Mouse (Mus musculus) midbrain, embryonic 13.5 days (tissue): ENCODE measurements around the gene Dyrk3. TPM values are rescaled to one million over a fixed set of nuclear protein-coding genes. Genes with fewer than 3 reads are reported as not detected.
"Not testable (repeated sequence)": the region's sequence is repeated elsewhere in the genome, so short reads cannot be mapped to it uniquely, and the experiment has no call there.

Experiments used
- ATAC-seq: fragments of 200-750 bp; cut with Nextera tagmentation; 2 replicates; pipeline ENCODE4 v1.8.0; 2017; ENCODE audit warnings: mild to moderate bottlenecking, moderate TSS enrichment, moderate library complexity
- H3K27ac ChIP-seq: fragments of 300-500 bp; sonication (generic); 2 replicates; pipeline ENCODE4 v1.5.1; 2015; ENCODE audit warnings: inconsistent platforms, mild to moderate bottlenecking, moderate library complexity
- H3K27me3 ChIP-seq: fragments of 300-500 bp; sonication (generic); 2 replicates; pipeline ENCODE4 v1.6.1; 2015; ENCODE audit warnings: mild to moderate bottlenecking, inconsistent platforms
- H3K36me3 ChIP-seq: fragments of 300-500 bp; sonication (generic); 2 replicates; pipeline ENCODE4 v1.6.1; 2015; ENCODE audit warnings: mild to moderate bottlenecking, inconsistent platforms
- H3K4me1 ChIP-seq: fragments of 300-500 bp; sonication (generic); replicated peaks from 2 replicates; pipeline ENCODE4 v1.6.1; 2015; ENCODE audit warnings: inconsistent platforms
- H3K4me2 ChIP-seq: fragments of 300-500 bp; sonication (generic); replicated peaks from 2 replicates; pipeline ENCODE4 v1.6.1; 2015; ENCODE audit warnings: moderate library complexity, mild to moderate bottlenecking, inconsistent platforms
- H3K4me3 ChIP-seq: fragments of 300-500 bp; sonication (generic); replicated peaks from 2 replicates; pipeline ENCODE4 v1.5.1; 2015; ENCODE audit warnings: mild to moderate bottlenecking, inconsistent platforms
- H3K9ac ChIP-seq: fragments of 300-500 bp; sonication (generic); replicated peaks from 2 replicates; pipeline ENCODE4 v1.6.1; 2015; ENCODE audit warnings: mild to moderate bottlenecking, inconsistent platforms
- H3K9me3 ChIP-seq: fragments of 300-500 bp; sonication (generic); 2 replicates; pipeline ENCODE4 v1.6.1; 2016; ENCODE audit warnings: mild to moderate bottlenecking, inconsistent platforms
- WGBS: fragments of 180-500 bp; shearing (Covaris S2); methylation state at CpG from one replicate; pipeline ENCODE4 v1.1.7; 2015; 5-methylcytosine and 5-hydroxymethylcytosine counted together
- polyA plus RNA-seq: library from polyadenylated mRNA; unstranded; fragments of >200 nt; fragmentation: Nextera tagmentation; extraction: Ambion mirVana; gene quantifications from 2 replicates; pipeline ENCODE4 v1.2.1, GENCODE M21; 2015

Gene Dyrk3
- polyA plus RNA-seq, 1 experiment from 2014 or later = 19.2 TPM

DNA sequence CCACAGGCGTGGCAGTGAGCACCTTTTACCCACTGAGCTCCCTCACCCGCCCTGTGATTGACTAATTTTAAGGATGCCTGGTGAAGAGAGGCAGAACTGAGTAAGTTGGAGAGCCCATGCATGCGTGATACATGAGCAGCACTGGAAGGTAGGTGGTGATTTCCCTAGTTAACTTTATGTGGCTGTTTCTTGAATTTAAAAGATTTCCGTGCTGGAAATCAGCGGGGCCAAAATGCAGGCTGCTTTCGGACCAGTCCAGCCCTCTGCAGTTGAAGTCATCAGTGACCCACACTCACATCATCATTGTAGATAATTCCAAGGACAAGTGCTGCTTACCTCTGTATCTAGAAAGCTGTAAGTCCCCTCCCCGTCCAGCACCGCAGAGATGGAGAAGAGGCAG lies 37.7 kb upstream of the Dyrk3 start:
- WGBS = 92% methylated on average over 8 of the region's 8 CpGs
- Histone ChIP-seq H3K4me2 (no peak overlapping the region), H3K9me3 (no peaks in the 10 kb centered on the region), H3K27ac (no peak overlapping the region), H3K4me1 (no peaks in the 10 kb centered on the region), H3K36me3 (peaks cover 91% of the 10 kb centered on the region), H3K27me3 (no peaks in the 10 kb centered on the region), H3K9ac (no peak overlapping the region), H3K4me3 (no peak overlapping the region)
- no peak for ATAC-seq

DNA sequence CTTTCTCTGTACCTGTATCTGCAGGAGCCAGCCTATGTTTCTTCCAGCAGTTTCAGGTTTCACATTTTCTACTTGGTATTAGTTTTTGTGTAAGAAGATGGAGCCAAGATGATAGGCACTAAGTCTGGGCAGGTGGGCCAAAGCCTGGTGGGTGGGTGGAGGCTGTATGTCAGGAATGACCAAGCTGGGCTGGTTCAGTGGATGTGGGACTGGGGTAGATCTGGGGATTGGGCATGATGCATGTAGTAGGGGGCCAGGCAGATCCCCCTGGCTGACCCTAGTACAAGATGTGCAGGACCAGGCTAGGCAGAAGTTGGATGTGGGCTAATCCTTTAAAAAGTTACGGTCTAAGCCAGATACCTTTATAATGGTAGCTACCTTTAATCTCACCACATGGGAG lies 37.0 kb upstream of the Dyrk3 start:
- WGBS = 88% methylated on average over 1 of the region's 1 CpGs

DNA sequence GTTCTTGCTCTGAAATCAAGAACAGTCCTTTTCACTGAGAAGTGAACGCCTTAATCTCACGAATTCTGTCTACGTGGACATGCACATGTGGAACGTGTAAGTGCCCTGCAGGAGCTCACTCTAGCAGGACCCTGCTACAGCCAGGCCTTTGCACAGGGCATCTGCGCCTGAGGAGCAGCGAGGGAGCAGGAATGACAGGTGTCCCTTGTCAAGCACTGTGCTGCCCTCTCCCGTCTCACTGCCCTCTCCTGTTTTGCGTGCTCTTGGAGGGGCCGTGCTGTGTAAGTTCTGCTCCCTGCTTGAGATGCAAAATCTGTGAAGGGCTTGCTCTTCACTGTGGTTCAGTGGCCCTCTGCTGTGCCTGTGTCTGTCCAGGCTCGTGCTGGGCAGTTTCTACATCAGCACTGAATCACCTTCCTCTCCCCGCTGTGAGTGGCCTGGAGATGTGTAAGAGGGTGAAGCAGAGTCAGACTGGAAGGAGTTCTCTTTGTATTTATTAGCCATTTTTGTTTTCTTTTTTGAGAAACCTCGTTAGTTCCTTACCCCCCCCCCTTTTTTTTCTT lies 36.2 kb upstream of the Dyrk3 start:
- no peaks in the 10 kb centered on the region for H3K4me1 ChIP-seq
- WGBS = 88% methylated on average over 12 of the region's 12 CpGs
- no peak for ATAC-seq
- H3K27ac ChIP-seq = no peak overlapping the region
- H3K9ac ChIP-seq = 0 out of 2 replicates have a peak overlapping the region, but pooled peaks have one; percentile 23
- H3K27me3 ChIP-seq = no peaks in the 10 kb centered on the region
- H3K4me3 ChIP-seq = no peak overlapping the region
- no peaks in the 10 kb centered on the region for H3K9me3 ChIP-seq
- peaks cover 94% of the 10 kb centered on the region for H3K36me3 ChIP-seq
- no peak overlapping the region for H3K4me2 ChIP-seq

More for the DNA sequence above, 37.0 kb upstream of the Dyrk3 start:
- Histone ChIP-seq H3K4me2 (no peak overlapping the region), H3K36me3 (peaks cover 94% of the 10 kb centered on the region), H3K9me3 (no peaks in the 10 kb centered on the region), H3K27me3 (no peaks in the 10 kb centered on the region), H3K27ac (no peak overlapping the region), H3K4me3 (no peak overlapping the region), H3K4me1 (no peaks in the 10 kb centered on the region), H3K9ac (no peak overlapping the region)
- no peak for ATAC-seq

DNA sequence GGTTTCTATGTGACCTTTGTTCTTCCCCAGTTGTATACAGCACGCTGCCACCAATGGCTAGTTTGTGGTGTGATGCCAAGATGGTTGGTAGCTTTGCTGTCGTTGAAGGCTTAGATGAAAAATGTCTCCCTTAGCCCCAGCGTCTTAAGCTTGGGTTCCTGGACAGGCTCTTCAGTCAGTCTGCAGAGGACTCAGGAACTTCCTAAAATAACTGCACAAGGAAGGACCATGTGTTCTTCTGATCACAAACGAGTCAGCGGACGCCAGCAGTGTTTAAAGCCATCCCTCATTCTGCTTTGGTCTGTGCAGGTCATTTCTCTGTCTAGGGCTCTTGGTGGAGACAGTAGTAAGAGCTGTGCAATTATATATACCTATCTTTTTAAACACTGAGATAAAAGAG lies 35.7 kb upstream of the Dyrk3 start:
- Histone ChIP-seq H3K9me3 (no peaks in the 10 kb centered on the region), H3K27ac (no peak overlapping the region), H3K4me2 (no peak overlapping the region), H3K27me3 (no peaks in the 10 kb centered on the region), H3K9ac (no peak overlapping the region), H3K36me3 (peaks cover 98% of the 10 kb centered on the region), H3K4me3 (no peak overlapping the region), H3K4me1 (no peaks in the 10 kb centered on the region)
- WGBS = 90% methylated on average over 6 of the region's 6 CpGs
- ATAC-seq = no peak

DNA sequence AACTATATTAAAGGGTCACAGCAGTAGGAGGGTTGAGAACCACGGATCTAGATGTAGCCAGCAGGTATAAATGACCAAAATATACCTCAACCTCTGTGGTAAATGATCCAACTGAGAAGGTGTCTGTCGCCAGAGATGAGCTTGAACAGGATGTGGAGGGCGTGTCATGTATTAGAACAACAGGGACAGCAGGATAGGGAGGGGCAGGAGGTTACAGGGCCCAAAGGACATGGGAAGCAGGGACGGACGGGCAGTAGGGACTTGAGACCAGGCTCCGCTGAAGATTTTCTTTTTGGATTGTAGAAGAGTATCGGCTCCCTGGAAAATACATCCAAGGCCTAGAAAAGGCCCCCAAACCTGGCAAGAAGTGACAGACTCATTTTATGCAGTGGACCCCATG lies 34.9 kb upstream of the Dyrk3 start:
- no peak overlapping the region for H3K4me3 ChIP-seq
- H3K27me3 ChIP-seq = no peaks in the 10 kb centered on the region
- 90% methylated on average over 7 of the region's 7 CpGs for WGBS
- no peaks in the 10 kb centered on the region for H3K4me1 ChIP-seq
- H3K27ac ChIP-seq = no peak overlapping the region
- ATAC-seq = no peak
- no peak overlapping the region for H3K9ac ChIP-seq
- H3K4me2 ChIP-seq = no peak overlapping the region
- H3K36me3 ChIP-seq = peaks cover 98% of the 10 kb centered on the region
- H3K9me3 ChIP-seq = no peaks in the 10 kb centered on the region

DNA sequence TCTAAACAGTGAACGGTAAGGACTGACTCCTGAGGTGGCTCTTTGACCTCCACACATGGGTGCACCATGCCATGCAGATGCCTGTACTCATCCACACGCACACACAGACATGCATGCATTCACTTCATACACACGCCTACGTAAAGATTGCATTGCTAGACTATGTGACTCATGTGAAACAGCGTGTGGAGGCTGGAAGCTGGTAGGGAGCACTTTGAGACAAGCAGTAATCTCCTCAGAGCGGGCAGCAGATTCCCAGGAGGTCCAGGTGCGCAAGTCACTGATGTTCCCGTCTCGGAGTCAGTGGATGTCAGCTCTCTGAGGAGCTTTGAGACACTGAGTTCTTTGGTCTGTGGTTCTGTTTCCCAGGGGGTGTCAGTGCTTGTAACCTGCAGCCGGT lies 29.5 kb upstream of the Dyrk3 start:
- no peak for ATAC-seq
- H3K9ac ChIP-seq = no peak overlapping the region

DNA sequence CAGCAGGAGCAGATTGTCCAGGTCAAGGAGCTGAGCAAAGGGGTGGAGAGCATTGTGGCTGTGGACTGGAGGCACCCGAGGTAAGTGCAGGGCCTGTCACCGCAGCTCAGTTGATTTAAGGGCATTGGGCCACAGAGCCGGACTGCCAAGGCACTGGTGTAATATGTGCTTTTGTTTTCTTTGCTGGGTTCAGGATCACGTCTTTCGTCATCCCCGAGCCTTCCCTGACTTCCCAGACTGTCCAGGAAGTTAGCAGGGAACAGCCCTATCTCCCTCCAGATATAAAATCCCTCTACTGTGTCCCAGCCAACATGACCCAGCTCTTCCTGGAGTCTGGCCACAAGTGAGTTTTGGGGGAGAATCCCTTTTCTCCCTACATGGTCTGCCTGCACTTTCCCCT lies 26.3 kb upstream of the Dyrk3 start:
- Histone ChIP-seq H3K4me2 (no peak overlapping the region), H3K9me3 (no peaks in the 10 kb centered on the region), H3K27me3 (no peaks in the 10 kb centered on the region), H3K27ac (no peak overlapping the region), H3K4me1 (no peaks in the 10 kb centered on the region), H3K4me3 (no peak overlapping the region), H3K36me3 (peaks cover 96% of the 10 kb centered on the region), H3K9ac (no peak overlapping the region)
- 88% methylated on average over 6 of the region's 6 CpGs for WGBS
- no peak for ATAC-seq

More for the DNA sequence above, 29.5 kb upstream of the Dyrk3 start:
- Histone ChIP-seq H3K4me1 (no peaks in the 10 kb centered on the region), H3K4me3 (no peak overlapping the region), H3K27ac (no peak overlapping the region), H3K36me3 (peaks cover 98% of the 10 kb centered on the region), H3K9me3 (no peaks in the 10 kb centered on the region), H3K4me2 (no peak overlapping the region), H3K27me3 (no peaks in the 10 kb centered on the region)
- 93% methylated on average over 10 of the region's 10 CpGs for WGBS

DNA sequence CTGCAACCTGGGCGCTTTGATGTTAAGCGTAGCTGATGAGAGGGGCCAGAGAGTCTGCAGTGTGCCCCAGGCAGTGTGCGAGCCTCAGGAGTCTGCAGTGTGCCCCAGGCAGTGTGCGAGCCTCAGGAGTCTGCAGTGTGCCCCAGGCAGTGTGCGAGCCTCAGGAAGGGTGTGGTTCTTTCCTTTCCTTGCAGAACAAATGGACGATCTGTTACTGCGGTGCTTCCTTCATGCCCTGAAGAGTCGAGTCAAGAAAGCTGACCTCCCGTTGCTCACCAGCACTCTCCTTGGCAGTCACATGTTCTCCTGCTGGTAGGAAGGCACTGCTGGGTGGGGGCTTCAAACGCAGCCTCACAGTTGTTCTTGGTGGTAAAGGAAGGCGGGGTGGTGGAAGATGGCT lies 23.0 kb upstream of the Dyrk3 start:
- no peak overlapping the region for H3K9ac ChIP-seq
- H3K36me3 ChIP-seq = peaks cover 77% of the 10 kb centered on the region
- no peak overlapping the region for H3K4me3 ChIP-seq
- no peaks in the 10 kb centered on the region for H3K9me3 ChIP-seq
- no peaks in the 10 kb centered on the region for H3K4me1 ChIP-seq
- ATAC-seq = no peak
- no peak overlapping the region for H3K4me2 ChIP-seq
- no peaks in the 10 kb centered on the region for H3K27me3 ChIP-seq
- WGBS = 93% methylated on average over 11 of the region's 11 CpGs
- no peak overlapping the region for H3K27ac ChIP-seq

DNA sequence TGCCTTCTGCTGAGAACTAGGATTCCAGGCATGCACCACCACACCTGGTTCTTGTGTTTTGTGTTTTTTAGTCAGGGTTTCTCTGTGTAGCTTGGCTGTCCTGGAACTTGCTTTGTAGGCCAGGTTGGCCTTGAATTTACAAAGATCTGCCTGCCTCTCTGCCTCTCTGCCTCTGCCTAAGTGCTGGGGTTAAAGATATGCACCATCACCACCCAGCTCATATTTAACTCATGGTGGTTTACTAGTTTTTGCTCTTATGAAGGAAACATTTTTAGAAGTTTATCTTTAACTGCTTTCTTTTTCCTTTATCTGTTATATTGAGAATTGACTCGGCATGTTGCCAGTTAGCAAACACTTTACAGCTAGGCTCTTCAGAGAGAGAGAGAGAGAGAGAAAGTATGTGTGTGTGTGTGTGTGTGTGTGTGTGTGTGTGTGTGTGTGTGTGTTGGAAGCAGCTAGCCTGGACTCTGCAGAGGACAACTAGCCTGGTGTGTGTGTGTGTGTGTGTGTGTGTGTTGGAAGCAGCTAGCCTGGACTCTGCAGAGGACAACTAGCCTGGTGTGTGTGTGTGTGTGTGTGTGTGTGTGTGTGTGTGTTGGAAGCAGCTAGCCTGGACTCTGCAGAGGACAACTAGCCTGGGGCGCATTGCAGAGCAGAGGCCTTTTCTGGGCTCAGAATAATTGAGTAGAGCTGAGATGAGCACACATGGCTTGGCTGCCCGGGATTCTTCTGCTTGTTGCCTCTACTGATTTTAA lies 21.6 kb upstream of the Dyrk3 start:
- WGBS = 86% methylated on average over 3 of the region's 3 CpGs
- H3K9ac ChIP-seq = not testable (repeated sequence)

DNA sequence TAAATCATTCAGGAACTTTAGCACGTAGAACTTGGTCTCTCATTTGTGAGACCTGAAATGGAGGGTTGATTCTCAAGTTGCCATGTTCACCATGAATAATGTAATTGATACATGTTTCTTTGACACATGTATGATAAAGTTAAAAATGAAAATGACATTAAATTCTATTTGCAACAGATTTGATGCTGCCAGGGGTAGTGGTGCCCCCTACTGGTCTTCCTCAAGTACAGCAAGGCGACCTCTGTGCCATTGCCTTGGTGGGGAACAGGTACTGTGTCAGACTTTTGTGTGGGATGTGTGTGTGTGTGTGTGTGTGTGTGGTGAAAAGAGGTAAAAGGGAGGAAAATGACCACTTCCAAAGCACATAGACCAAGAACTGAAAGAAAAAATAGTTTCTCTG lies 17.3 kb upstream of the Dyrk3 start:
- Histone ChIP-seq H3K4me3 (no peak overlapping the region), H3K36me3 (peaks cover 23% of the 10 kb centered on the region), H3K9ac (no peak overlapping the region), H3K27me3 (0 out of 2 replicates have a peak, but pooled peaks cover 5% of the 10 kb centered on the region), H3K4me2 (no peak overlapping the region), H3K9me3 (no peaks in the 10 kb centered on the region), H3K27ac (no peak overlapping the region), H3K4me1 (peaks cover 14% of the 10 kb centered on the region)
- WGBS = 47% methylated on average over 2 of the region's 2 CpGs
- no peak for ATAC-seq

More for the DNA sequence above, 21.6 kb upstream of the Dyrk3 start:
- H3K4me2 ChIP-seq, H3K4me1 ChIP-seq, H3K9me3 ChIP-seq, H3K27ac ChIP-seq, H3K4me3 ChIP-seq, H3K27me3 ChIP-seq: not testable (repeated sequence)
- peaks cover 64% of the 10 kb centered on the region for H3K36me3 ChIP-seq
- 0 out of 2 replicates have a peak, but pooled peaks have one; percentile 43 for ATAC-seq

DNA sequence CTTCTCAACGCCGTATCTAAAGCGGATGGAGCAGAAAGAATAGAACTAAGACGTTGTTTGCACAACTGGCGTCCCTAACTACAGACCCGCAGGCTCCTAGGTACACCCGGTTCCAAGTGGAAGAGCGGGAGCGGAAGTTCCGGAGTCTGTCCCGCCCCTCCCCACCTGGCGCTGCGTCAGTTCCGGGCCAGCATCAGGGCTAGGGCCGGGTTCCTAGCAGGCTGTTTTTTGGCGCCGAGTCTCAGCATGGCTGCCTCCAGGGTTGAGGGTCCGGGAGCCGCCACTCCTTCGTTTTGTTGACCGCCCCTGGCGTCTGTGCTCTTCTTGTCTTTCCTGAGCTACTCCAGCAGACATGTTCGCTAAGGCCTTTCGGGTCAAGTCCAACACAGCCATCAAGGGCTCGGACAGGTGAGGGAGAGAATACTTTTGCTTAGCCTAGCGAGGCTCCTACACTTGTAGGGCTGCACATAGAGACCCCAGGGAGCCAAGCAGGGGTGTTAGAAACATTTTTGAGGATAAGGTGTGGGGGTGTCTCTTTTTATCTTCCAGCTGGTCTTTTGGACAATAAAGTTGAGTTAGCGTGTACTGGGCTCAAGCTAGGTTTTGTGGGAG lies 15.0 kb upstream of the Dyrk3 start, which contains the start of gene Eif2d:
Gene Eif2d, plus strand, starts transcription at position 164 of the 612 bp plus-strand sequence.
- H3K4me3 ChIP-seq = peak within 1 kb of the TSS; percentile 64
- no peaks in the 10 kb centered on the region for H3K9me3 ChIP-seq
- peak; percentile 99 for ATAC-seq
- H3K9ac ChIP-seq = peak within 1 kb of the TSS; percentile 73
- H3K36me3 ChIP-seq = peaks cover 4% of the 10 kb centered on the region
- 0% methylated on average over 27 of the region's 27 CpGs for WGBS
- no peak within 1 kb of the TSS for H3K27ac ChIP-seq
- 0 out of 2 replicates have a peak, but pooled peaks cover 5% of the 10 kb centered on the region for H3K27me3 ChIP-seq
- peak within 1 kb of the TSS; percentile 68 for H3K4me2 ChIP-seq
- peaks cover 14% of the 10 kb centered on the region for H3K4me1 ChIP-seq

DNA sequence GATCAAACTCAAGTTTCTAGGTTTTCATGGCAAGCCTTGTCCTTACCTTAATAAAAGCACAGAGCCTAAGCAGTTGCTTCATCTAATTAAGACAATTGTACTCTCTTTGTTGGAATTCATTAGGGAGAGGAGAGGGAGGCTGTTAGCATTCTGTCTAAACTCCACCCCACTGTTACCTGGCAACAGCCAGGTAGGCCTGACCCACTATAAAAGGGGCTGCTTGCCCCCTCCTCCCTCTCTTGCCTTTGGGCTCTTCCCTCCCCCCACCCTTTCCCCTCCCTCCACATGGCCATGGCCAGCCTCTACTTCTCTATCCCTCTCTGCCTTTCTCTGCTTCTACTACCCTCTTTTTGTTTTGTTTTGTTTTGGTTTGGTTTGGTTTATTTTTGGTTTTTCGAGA lies 11.4 kb upstream of the Dyrk3 start:
- 75% methylated on average over 1 of the region's 1 CpGs for whole genome bisulfite sequencing
- H3K36me3 ChIP-seq = no peaks in the 10 kb centered on the region
- H3K4me1 ChIP-seq = peaks cover 12% of the 10 kb centered on the region
- no peak overlapping the region for H3K4me2 ChIP-seq
- no peak overlapping the region for H3K9ac ChIP-seq
- H3K27me3 ChIP-seq = 0 out of 2 replicates have a peak, but pooled peaks cover 5% of the 10 kb centered on the region
- H3K27ac ChIP-seq = no peak overlapping the region
- no peaks in the 10 kb centered on the region for H3K9me3 ChIP-seq
- ATAC-seq = no peak
- H3K4me3 ChIP-seq = no peak overlapping the region
